Mouse (Mus musculus) small intestine, adult 2 months (tissue): ENCODE measurements around the gene B3galnt2.

Source experiments
- CTCF ChIP-seq: fragments of 200-500 bp; IDR thresholded peaks from 2 replicates; pipeline ENCODE4 v1.5.1; 2012; ENCODE audit warnings: low read depth, mild to moderate bottlenecking, control low read depth, inconsistent platforms, low read length, moderate library complexity, mixed read lengths; ENCODE audit not compliant: insufficient replicate concordance, insufficient read length; ENCODE audit errors: extremely low read depth
- POLR2A ChIP-seq: fragments of 200-500 bp; IDR thresholded peaks from 2 replicates; pipeline ENCODE4 v1.6.1; 2012; ENCODE audit warnings: low read depth, mild to moderate bottlenecking, control low read depth, inconsistent platforms, low read length, moderate library complexity

- TF ChIP-seq CTCF (peak; percentile 11; the same call in 1 of the 2 replicates), POLR2A (peak; percentile 82)
These were observed 85.2 kb downstream of the B3galnt2 start, which contains the start of gene Tbce for GRCm38 (mm10) chr13:14039292-14039965.
